Mouse (Mus musculus) liver, embryonic 11.5 days (tissue): ENCODE measurements around the gene Eed. TPM values are rescaled to one million over a fixed set of nuclear protein-coding genes. Genes with fewer than 3 reads are reported as not detected.

Experiments
- ATAC-seq: fragments of 200-750 bp; cut with Nextera tagmentation; replicated peaks from 2 replicates; pipeline ENCODE4 v1.8.0; 2017; ENCODE audit warnings: moderate number of reproducible peaks, mild to moderate bottlenecking, moderate TSS enrichment, moderate library complexity; ENCODE audit not compliant: low FRiP score
- DNase-seq: peaks from one replicate; pipeline ENCODE4 v3.0.0-alpha.2; 2017; ENCODE audit warnings: low spot score
- H3K27ac ChIP-seq: fragments of 300-500 bp; sonication (generic); 2 replicates; pipeline ENCODE4 v1.5.1; 2014; ENCODE audit warnings: mild to moderate bottlenecking, low read depth, low read length, control low read depth
- H3K27me3 ChIP-seq: fragments of 300-500 bp; sonication (generic); replicated peaks from 2 replicates; pipeline ENCODE4 v1.6.1; 2014; ENCODE audit warnings: low read length, mixed read lengths; ENCODE audit not compliant: control insufficient read depth, insufficient read depth
- H3K36me3 ChIP-seq: fragments of 300-500 bp; sonication (generic); 2 replicates; pipeline ENCODE4 v1.6.1; 2014; ENCODE audit warnings: mild to moderate bottlenecking, low read length, moderate library complexity, mixed read lengths; ENCODE audit not compliant: control insufficient read depth, insufficient read depth
- H3K4me1 ChIP-seq: fragments of 300-500 bp; sonication (generic); replicated peaks from 2 replicates; pipeline ENCODE4 v1.6.1; 2014; ENCODE audit warnings: low read length, mixed read lengths; ENCODE audit not compliant: control insufficient read depth, insufficient read depth
- H3K4me2 ChIP-seq: fragments of 300-500 bp; sonication (generic); 2 replicates; pipeline ENCODE4 v1.6.1; 2014; ENCODE audit warnings: mild to moderate bottlenecking, control low read depth, moderate library complexity
- H3K4me3 ChIP-seq: fragments of 300-500 bp; sonication (generic); 2 replicates; pipeline ENCODE4 v1.5.1; 2014; ENCODE audit warnings: low read depth, low read length, control low read depth
- H3K9ac ChIP-seq: fragments of 300-500 bp; sonication (generic); 2 replicates; pipeline ENCODE4 v1.6.1; 2014; ENCODE audit warnings: low read depth, low read length, control low read depth
- H3K9me3 ChIP-seq: fragments of 300-500 bp; sonication (generic); 2 replicates; pipeline ENCODE4 v1.6.1; 2016; ENCODE audit warnings: low read length, inconsistent platforms, mixed read lengths; ENCODE audit not compliant: control insufficient read depth
- WGBS: fragments of 180-500 bp; shearing (Covaris S2); extraction: QIAGEN DNeasy Blood & Tissue Kit; methylation state at CpG from one replicate; pipeline ENCODE4 v1.1.7; 2014; 5-methylcytosine and 5-hydroxymethylcytosine counted together
- polyA plus RNA-seq: library from polyadenylated mRNA; unstranded; fragments of >200 nt; fragmentation: Nextera tagmentation; extraction: Ambion mirVana; gene quantifications from 2 replicates; pipeline ENCODE4 v1.2.1, GENCODE M21; 2014

Eed gene
- polyA plus RNA-seq, 1 experiment from 2014 or later, result 77.1 TPM

DNA sequence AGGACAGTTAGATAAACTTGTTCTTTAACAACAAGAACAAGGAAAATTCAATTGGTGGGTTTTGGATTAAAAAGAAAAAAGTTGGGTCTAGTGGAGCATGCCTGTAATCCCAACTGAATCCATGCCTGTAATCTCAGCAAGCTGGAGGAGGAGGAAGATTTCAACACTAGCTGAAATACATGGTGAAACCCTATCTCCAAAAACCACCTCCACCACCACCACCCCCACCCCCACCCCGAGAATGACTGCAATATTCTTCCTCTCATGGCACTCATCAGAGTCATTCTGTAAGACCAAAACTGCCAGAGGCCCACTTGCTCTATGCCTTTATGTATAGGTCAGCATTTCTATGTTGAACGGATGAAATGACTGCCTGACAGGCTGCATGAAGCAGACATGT, 13.5 kb downstream of the Eed start:
- ATAC-seq (no peak), DNase-seq (no peak)
- Histone ChIP-seq H3K4me2 (no peak overlapping the region), H3K36me3 (peaks cover 23% of the 10 kb centered on the region), H3K27ac (no peak overlapping the region), H3K9me3 (no peaks in the 10 kb centered on the region), H3K9ac (no peak overlapping the region), H3K27me3 (no peaks in the 10 kb centered on the region), H3K4me3 (no peak overlapping the region), H3K4me1 (peaks cover 2% of the 10 kb centered on the region; the same call in 1 of the 2 replicates)
- 66% methylated on average over 2 of the region's 2 CpGs for WGBS

DNA sequence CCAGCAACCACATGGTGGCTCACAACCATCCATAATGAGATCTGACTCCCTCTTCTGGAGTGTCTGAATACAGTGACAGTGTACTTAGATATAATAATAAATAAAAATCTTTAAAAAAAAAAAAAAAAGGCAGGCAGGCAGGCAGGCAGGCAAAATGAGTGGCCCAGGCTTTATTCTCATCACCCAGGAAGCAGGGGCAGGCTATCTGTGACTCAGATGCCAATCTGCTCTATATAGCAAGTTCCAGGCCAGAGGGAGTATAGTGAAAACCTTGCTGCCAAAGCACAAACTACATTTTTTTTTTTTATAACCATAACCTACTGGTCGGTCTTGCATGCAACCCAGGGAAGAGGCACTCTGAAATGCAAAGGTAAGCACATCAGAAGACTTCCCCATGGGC, 14.0 kb downstream of the Eed start:
- Histone ChIP-seq H3K36me3 (peaks cover 21% of the 10 kb centered on the region; the same call in 1 of the 2 replicates), H3K9ac (no peak overlapping the region), H3K9me3 (no peaks in the 10 kb centered on the region), H3K4me2 (no peak overlapping the region), H3K4me1 (peaks cover 2% of the 10 kb centered on the region; the same call in 1 of the 2 replicates), H3K27ac (no peak overlapping the region), H3K27me3 (no peaks in the 10 kb centered on the region), H3K4me3 (no peak overlapping the region)
- 75% methylated on average over 1 of the region's 1 CpGs for WGBS
- ATAC-seq (no peak), DNase-seq (no peak)

DNA sequence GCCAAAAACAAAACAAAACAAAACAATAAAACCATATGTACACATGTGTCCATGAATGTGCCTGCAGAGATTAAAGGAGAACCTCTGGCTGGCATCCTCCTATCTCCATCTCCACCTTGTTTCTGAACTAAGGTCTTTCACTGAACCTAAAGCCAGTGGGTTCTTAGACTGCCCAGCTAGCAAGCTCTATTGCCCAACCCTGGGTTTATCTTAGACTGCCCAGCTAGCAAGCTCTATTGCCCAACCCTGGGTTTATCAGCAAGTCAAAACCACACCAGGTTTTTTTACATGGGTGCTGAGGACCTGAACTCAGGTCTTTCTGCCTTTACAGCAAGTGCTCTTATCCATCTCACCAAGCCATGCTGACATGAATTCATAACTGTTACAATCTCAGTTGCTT, 17.6 kb downstream of the Eed start:
- no peak overlapping the region for H3K9ac ChIP-seq
- H3K27ac ChIP-seq, result no peak overlapping the region
- no peak overlapping the region for H3K4me2 ChIP-seq
- ATAC-seq, result peak; percentile 91
- H3K36me3 ChIP-seq, result peaks cover 12% of the 10 kb centered on the region; the same call in 1 of the 2 replicates
- DNase-seq, result no peak
- peaks cover 2% of the 10 kb centered on the region; the same call in 1 of the 2 replicates for H3K4me1 ChIP-seq
- no peaks in the 10 kb centered on the region for H3K27me3 ChIP-seq
- no peak overlapping the region for H3K4me3 ChIP-seq
- no peaks in the 10 kb centered on the region for H3K9me3 ChIP-seq

DNA sequence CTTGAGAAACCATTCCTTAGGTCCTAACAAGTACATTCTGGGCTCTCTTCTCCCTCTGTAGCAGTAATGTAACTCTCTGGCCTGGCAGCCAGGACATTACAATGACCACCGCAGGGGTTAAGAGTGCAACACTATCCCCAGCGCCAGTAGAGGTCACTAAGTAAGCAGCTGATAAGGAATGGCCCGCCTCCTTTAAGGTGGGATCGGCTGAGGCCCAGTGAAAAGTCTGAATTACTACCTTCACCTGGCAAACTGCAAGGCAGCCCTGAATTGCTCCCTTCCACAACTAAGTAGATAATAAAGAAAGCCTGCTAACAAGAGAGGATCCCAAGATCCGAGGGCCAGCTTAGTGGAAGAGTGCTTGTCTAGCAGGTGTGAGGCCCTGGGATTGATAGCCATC, 23.5 kb downstream of the Eed start:
- Histone ChIP-seq H3K27me3 (no peaks in the 10 kb centered on the region), H3K9me3 (no peaks in the 10 kb centered on the region), H3K4me3 (no peak overlapping the region), H3K9ac (no peak overlapping the region), H3K27ac (no peak overlapping the region), H3K4me2 (no peak overlapping the region), H3K4me1 (no peaks in the 10 kb centered on the region; the same call in 1 of the 2 replicates), H3K36me3 (peaks cover 4% of the 10 kb centered on the region)
- 40% methylated on average over 5 of the region's 5 CpGs for WGBS
- ATAC-seq (no peak), DNase-seq (no peak)

DNA sequence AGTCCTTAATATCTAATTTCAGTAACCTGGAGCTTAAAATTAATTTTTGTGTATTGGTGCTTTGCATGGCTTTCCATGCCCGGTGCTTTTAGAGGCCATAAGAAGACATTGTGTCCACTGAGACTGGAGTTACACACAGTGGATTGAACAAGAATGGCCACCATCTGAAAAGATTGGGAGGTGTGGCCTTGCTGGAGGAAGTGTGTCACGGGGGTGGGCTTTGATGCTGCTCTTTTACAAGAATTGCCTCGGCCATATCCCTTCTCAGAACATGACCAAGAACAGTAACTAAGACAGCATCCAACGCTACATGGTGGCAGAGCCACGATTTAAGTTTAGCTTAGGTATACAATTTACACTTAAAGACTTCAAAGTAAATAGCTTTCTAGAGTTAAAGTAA, 26.5 kb downstream of the Eed start:
- WGBS, result 83% methylated on average over 5 of the region's 5 CpGs
- ATAC-seq, result no peak
- H3K4me3 ChIP-seq, result no peak overlapping the region
- H3K9me3 ChIP-seq, result no peaks in the 10 kb centered on the region
- H3K4me1 ChIP-seq, result no peaks in the 10 kb centered on the region; the same call in 1 of the 2 replicates
- no peak overlapping the region for H3K4me2 ChIP-seq
- no peak overlapping the region for H3K27ac ChIP-seq
- H3K36me3 ChIP-seq, result peaks cover 2% of the 10 kb centered on the region
- no peaks in the 10 kb centered on the region for H3K27me3 ChIP-seq
- no peak for DNase-seq
- H3K9ac ChIP-seq, result no peak overlapping the region

DNA sequence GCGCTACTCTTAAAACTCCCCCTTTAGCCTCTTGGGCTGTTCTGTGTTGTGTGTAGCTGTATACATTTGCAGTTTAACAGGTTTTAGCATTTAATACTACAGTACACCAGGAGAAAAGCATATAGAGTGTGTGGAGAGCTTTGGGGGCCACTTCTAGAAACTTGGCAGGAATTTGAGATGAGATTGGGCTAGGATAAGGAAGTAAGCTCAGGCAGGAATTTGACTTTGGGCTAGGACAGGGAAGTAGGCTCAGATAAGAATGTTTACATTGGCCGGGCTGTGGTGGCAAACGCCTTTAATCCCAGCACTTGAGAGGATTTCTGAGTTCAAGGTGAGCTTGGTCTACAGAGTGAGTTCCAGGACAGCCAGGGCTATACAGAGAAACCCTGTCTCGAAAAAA, 31.4 kb downstream of the Eed start:
- H3K36me3 ChIP-seq, result no peaks in the 10 kb centered on the region; the same call in 1 of the 2 replicates
- no peak overlapping the region for H3K4me2 ChIP-seq
- H3K4me3 ChIP-seq, result no peak overlapping the region
- H3K9ac ChIP-seq, result no peak overlapping the region
- H3K27me3 ChIP-seq, result no peaks in the 10 kb centered on the region
- no peak overlapping the region for H3K27ac ChIP-seq
- H3K4me1 ChIP-seq, result no peaks in the 10 kb centered on the region
- DNase-seq (no peak), ATAC-seq (no peak)
- 43% methylated on average over 4 of the region's 4 CpGs for WGBS
- no peaks in the 10 kb centered on the region for H3K9me3 ChIP-seq

DNA sequence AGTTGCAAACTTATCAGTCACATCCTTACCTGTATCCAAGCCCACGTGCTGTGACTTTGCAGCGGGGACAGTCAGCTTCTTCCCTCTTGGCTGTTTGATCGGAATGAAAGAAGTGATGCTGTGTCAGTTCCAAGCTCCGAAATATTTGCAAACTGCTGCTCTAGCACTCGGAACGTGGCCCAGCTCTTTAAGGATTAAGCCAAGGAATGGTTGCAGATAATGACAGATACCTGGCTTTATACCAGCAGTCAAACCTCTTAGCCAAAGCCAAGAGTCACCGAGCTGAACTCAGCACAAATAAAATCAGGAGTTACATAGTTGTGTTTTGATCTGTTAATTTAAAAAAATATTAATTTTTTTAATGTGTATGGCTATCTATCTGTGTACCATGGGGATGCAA, 32.8 kb downstream of the Eed start:
- Histone ChIP-seq H3K4me3 (no peak overlapping the region), H3K27me3 (no peaks in the 10 kb centered on the region), H3K4me1 (no peaks in the 10 kb centered on the region), H3K36me3 (no peaks in the 10 kb centered on the region), H3K9me3 (no peaks in the 10 kb centered on the region), H3K27ac (no peak overlapping the region), H3K9ac (no peak overlapping the region), H3K4me2 (no peak overlapping the region)
- WGBS, result 80% methylated on average over 7 of the region's 7 CpGs
- ATAC-seq (no peak), DNase-seq (no peak)

DNA sequence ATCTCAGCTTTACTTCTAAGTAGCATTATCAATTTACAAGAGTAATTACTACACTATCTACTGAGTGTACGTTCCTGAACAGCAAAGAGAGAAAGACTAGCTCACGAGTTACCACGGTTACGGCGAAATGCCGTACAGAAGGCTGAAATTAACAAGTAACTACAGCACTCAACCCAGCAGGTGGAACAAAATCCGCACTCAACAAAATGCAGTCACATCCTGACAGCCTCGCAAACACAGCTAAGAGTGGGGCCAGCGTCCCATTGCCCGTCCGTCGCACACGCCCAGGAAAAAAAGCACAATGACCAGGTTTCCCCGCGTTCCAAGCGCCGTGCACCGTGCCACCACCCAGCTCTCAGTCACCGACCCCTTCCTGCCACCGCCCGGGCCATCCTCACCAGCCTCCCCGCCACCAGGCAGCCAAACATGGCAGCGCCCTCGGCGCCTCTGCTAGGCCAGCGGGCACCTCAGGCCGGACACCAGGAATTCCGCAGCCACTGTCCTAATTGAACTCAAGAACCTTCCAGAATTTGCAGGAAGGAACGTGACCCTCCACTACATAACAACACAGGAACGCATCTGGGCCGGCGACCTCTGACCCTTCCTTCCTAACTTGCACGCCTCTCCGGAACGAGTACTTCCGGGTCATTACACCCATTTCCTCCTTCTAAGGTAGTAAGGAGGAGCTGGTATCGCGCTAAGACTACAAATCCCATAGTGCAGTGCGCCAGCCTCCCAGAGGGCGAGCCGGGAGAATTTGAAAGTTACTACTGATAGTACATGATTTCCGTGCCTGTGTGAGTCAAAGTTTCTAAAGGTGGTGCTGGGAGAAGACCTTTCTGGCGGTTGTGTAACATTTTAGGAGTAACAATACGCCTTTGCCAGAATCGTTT, 40.0 kb downstream of the Eed start, which contains the start of gene Hikeshi:
TSS of gene Hikeshi (minus strand) at position 634 of the 893 bp plus-strand sequence.
- peak within 1 kb of the TSS; percentile 78 for H3K4me3 ChIP-seq
- no peaks in the 10 kb centered on the region for H3K36me3 ChIP-seq
- peaks cover 5% of the 10 kb centered on the region; the same call in 1 of the 2 replicates for H3K4me1 ChIP-seq
- H3K9ac ChIP-seq, result peak within 1 kb of the TSS; percentile 72
- no peaks in the 10 kb centered on the region for H3K9me3 ChIP-seq
- peak within 1 kb of the TSS; percentile 49 for H3K27ac ChIP-seq
- peak within 1 kb of the TSS; percentile 79 for H3K4me2 ChIP-seq
- DNase-seq (peak; percentile 88), ATAC-seq (peak; percentile 99)
- no peaks in the 10 kb centered on the region for H3K27me3 ChIP-seq
- under 1% methylated on average over 45 of the region's 45 CpGs for WGBS
